ENCODE assay signal across 16 mouse cellular contexts in genomic region chr6:136655786-136656185, GRCm38 (mm10). TPM values are rescaled to one million over a fixed set of nuclear protein-coding genes. Genes with fewer than 3 reads are reported as not detected.
DNase-seq lines count a peak whose midpoint lies in the region; ATAC-seq and TF ChIP-seq lines count a peak whose summit lies in the region.
"Had no signal": no experiment of that assay in that cellular context is flagged by ENCODE, and none has a peak within 500 bp of the region (broad histone marks: within the 10 kb centered on the region; RNA-seq: fewer than 3 reads in every experiment).

No protein-coding gene starts in this region.

- TF ChIP-seq CTCF in kidney, postnatal 0 days (IDR thresholded peaks at IDR 0.05; ENCODE audit: low read depth): no peak

- no peaks in the 10 kb centered on the region for H3K36me3 ChIP-seq in heart, embryonic 11.5 days (ENCODE audit: control insufficient read depth, insufficient read depth, low read length)
- H3K36me3 ChIP-seq in kidney, postnatal 0 days (ENCODE audit: insufficient read depth, low read length): no peaks in the 10 kb centered on the region
- H3K36me3 ChIP-seq in embryonic facial prominence, embryonic 10.5 days (replicated peaks): no peaks in the 10 kb centered on the region
- no peaks in the 10 kb centered on the region for H3K36me3 ChIP-seq in limb, embryonic 13.5 days
- H3K36me3 ChIP-seq: forebrain, embryonic 15.5 days; hindbrain, embryonic 12.5 days; neural tube, embryonic 12.5 days had no signal

- H3K4me1 ChIP-seq in heart, embryonic 11.5 days (ENCODE audit: control insufficient read depth, insufficient read depth, low read length): peaks cover 8% of the 10 kb centered on the region
- no peaks in the 10 kb centered on the region for H3K4me1 ChIP-seq in kidney, postnatal 0 days (replicated peaks; ENCODE audit: insufficient read depth, low read length)
- H3K4me1 ChIP-seq in embryonic facial prominence, embryonic 10.5 days: peaks cover 3% of the 10 kb centered on the region; the same call in 1 of the 2 replicates
- 0 out of 2 replicates have a peak, but pooled peaks cover under 1% of the 10 kb centered on the region for H3K4me1 ChIP-seq in limb, embryonic 13.5 days
- H3K4me1 ChIP-seq: forebrain, embryonic 15.5 days; hindbrain, embryonic 12.5 days; neural tube, embryonic 12.5 days had no signal

- ATAC-seq in heart, embryonic 11.5 days (replicated peaks; ENCODE audit: insufficient number of reproducible peaks, low FRiP score, low TSS enrichment): no peak
- ATAC-seq in kidney, postnatal 0 days (replicated peaks; ENCODE audit: low FRiP score, low read depth): peak; percentile 29; the same call in 1 of the 2 replicates
- no peak for ATAC-seq in limb, embryonic 13.5 days (ENCODE audit: low FRiP score, low read depth)
- ATAC-seq: forebrain, embryonic 15.5 days; midbrain, embryonic 16.5 days had no signal

- WGBS in heart, embryonic 11.5 days (ENCODE audit: insufficient replicate concordance): 55% methylated on average over 11 of the region's 11 CpGs
- 65% methylated on average over 11 of the region's 11 CpGs for WGBS in kidney, postnatal 0 days
- 72% methylated on average over 11 of the region's 11 CpGs for WGBS in embryonic facial prominence, embryonic 10.5 days
- 68% methylated on average over 11 of the region's 11 CpGs for WGBS in limb, embryonic 13.5 days

- no peak for DNase-seq in heart, adult 9 months (ENCODE audit: low spot score in 2 of 2)
- peak; percentile 53 for DNase-seq in kidney, postnatal 0 days (ENCODE audit: low spot score)
- no peak for DNase-seq in kidney, adult 11 months
- no peak for DNase-seq in embryonic facial prominence, embryonic 10.5 days (ENCODE audit: low spot score)
- DNase-seq in layer of hippocampus, adult 18-20 months (ENCODE audit: low spot score in 2 of 2): no peak
- DNase-seq in frontal cortex, postnatal 10 days (ENCODE audit: low spot score in 2 of 2): no peak
- DNase-seq: cerebellum, adult 11 months; gastrocnemius, postnatal 14 days; left cerebral cortex, postnatal 4 days; thymus, postnatal 36 days had no signal

- H3K27ac ChIP-seq in heart, embryonic 11.5 days (ENCODE audit: low read depth, low read length): no peak overlapping the region
- H3K27ac ChIP-seq in kidney, postnatal 0 days: 0 out of 2 replicates have a peak overlapping the region, but pooled peaks have one; percentile 19
- H3K27ac ChIP-seq in embryonic facial prominence, embryonic 10.5 days (replicated peaks): no peak overlapping the region
- H3K27ac ChIP-seq in limb, embryonic 13.5 days: no peak overlapping the region
- H3K27ac ChIP-seq: forebrain, embryonic 15.5 days; hindbrain, embryonic 12.5 days; neural tube, embryonic 12.5 days had no signal

- H3K9me3 ChIP-seq in heart, embryonic 11.5 days (replicated peaks; ENCODE audit: control insufficient read depth, low read length): no peaks in the 10 kb centered on the region
- no peaks in the 10 kb centered on the region for H3K9me3 ChIP-seq in kidney, postnatal 0 days (replicated peaks; ENCODE audit: low read length)
- no peaks in the 10 kb centered on the region for H3K9me3 ChIP-seq in embryonic facial prominence, embryonic 10.5 days
- H3K9me3 ChIP-seq in limb, embryonic 13.5 days: no peaks in the 10 kb centered on the region
- H3K9me3 ChIP-seq: forebrain, embryonic 15.5 days; hindbrain, embryonic 12.5 days; neural tube, embryonic 12.5 days had no signal

- H3K9ac ChIP-seq in heart, embryonic 11.5 days (ENCODE audit: low read depth, low read length): no peak overlapping the region
- H3K9ac ChIP-seq in kidney, postnatal 0 days (ENCODE audit: low read depth, low read length): no peak overlapping the region
- no peak overlapping the region for H3K9ac ChIP-seq in limb, embryonic 13.5 days
- H3K9ac ChIP-seq: forebrain, embryonic 15.5 days; hindbrain, embryonic 12.5 days; neural tube, embryonic 12.5 days had no signal

- 0 out of 2 replicates have a peak overlapping the region, but pooled peaks have one; percentile 14 for H3K4me3 ChIP-seq in heart, embryonic 11.5 days (ENCODE audit: low read depth, low read length)
- H3K4me3 ChIP-seq in kidney, postnatal 0 days (replicated peaks; ENCODE audit: low read depth, low read length): no peak overlapping the region
- peak overlapping the region; percentile 5; the same call in 1 of the 2 replicates for H3K4me3 ChIP-seq in embryonic facial prominence, embryonic 10.5 days
- H3K4me3 ChIP-seq in limb, embryonic 13.5 days: no peak overlapping the region
- H3K4me3 ChIP-seq: forebrain, embryonic 15.5 days; hindbrain, embryonic 12.5 days; neural tube, embryonic 12.5 days had no signal

- no peaks in the 10 kb centered on the region for H3K27me3 ChIP-seq in heart, embryonic 11.5 days (ENCODE audit: control insufficient read depth, insufficient read depth, low read length)
- H3K27me3 ChIP-seq in kidney, postnatal 0 days (ENCODE audit: insufficient read depth, low read length): no peaks in the 10 kb centered on the region
- H3K27me3 ChIP-seq in embryonic facial prominence, embryonic 10.5 days (replicated peaks; ENCODE audit: low read depth, poor library complexity, severe bottlenecking): peaks cover 14% of the 10 kb centered on the region
- peaks cover 11% of the 10 kb centered on the region for H3K27me3 ChIP-seq in limb, embryonic 13.5 days

- peak overlapping the region; percentile 41; the same call in 1 of the 2 replicates for H3K4me2 ChIP-seq in heart, embryonic 11.5 days
- H3K4me2 ChIP-seq in kidney, postnatal 0 days (ENCODE audit: low read length): 0 out of 2 replicates have a peak overlapping the region, but pooled peaks have one; percentile 13
- peak overlapping the region; percentile 30 for H3K4me2 ChIP-seq in limb, embryonic 13.5 days (replicated peaks)
- H3K4me2 ChIP-seq: forebrain, embryonic 15.5 days; hindbrain, embryonic 12.5 days; neural tube, embryonic 12.5 days had no signal

RNA-seq across cellular contexts. Expression of gene Plbd1, which starts 5.9 kb away (rescaled TPM):
- 5.3 and 5.4 TPM in 2 replicates for polyA plus RNA-seq in heart, embryonic 11.5 days (2014; fragmentation: Nextera tagmentation; extraction: Ambion mirVana)
- polyA plus RNA-seq in kidney, postnatal 0 days (2015; fragmentation: Nextera tagmentation; extraction: Ambion mirVana): 5.2 and 7.0 TPM in 2 replicates
- polyA plus RNA-seq in embryonic facial prominence, embryonic 10.5 days (2016; fragmentation: Nextera tagmentation; extraction: Ambion mirVana): 1.9 and 2.6 TPM in 2 replicates
- 3.0 and 3.8 TPM in 2 replicates for polyA plus RNA-seq in limb, embryonic 13.5 days (2015; fragmentation: Nextera tagmentation; extraction: Ambion mirVana)
- total RNA-seq in layer of hippocampus, adult 18-20 months (2021): under 1 TPM in 1 of 2 experiments, not detected in 1; 0.30 TPM

Comparison
In these comparisons a context has a peak if more than half of its experiments do, and no peak if none do; other contexts are left out.
1. H3K4me3 ChIP-seq: peak in heart, embryonic 11.5 days (single experiment) and embryonic facial prominence, embryonic 10.5 days (single experiment); none in kidney, postnatal 0 days (single experiment) and limb, embryonic 13.5 days (single experiment).
2. Peak in every context shown above with its lines, with median percentiles within 50 percentile points of each other: H3K4me2 ChIP-seq.